Mouse (Mus musculus) granulocyte monocyte progenitor cell, adult 5-6 weeks (primary cell): ENCODE measurements at regions not wholly inside any gene's neighbourhood (a gene's known extent, or its start where the extent isn't known, plus 50 kb on each side); places are given as distances from the start of the nearest gene placed in this dataset.
"Not testable (repeated sequence)": the region's sequence is repeated elsewhere in the genome, so short reads cannot be mapped to it uniquely, and the experiment has no call there.

Experiments used
- ATAC-seq: replicated peaks from 2 replicates; pipeline ENCODE4 v1.8.0; 2016; ENCODE audit warnings: mild to moderate bottlenecking, moderate TSS enrichment, inconsistent platforms; ENCODE audit not compliant: poor library complexity, severe bottlenecking

DNA sequence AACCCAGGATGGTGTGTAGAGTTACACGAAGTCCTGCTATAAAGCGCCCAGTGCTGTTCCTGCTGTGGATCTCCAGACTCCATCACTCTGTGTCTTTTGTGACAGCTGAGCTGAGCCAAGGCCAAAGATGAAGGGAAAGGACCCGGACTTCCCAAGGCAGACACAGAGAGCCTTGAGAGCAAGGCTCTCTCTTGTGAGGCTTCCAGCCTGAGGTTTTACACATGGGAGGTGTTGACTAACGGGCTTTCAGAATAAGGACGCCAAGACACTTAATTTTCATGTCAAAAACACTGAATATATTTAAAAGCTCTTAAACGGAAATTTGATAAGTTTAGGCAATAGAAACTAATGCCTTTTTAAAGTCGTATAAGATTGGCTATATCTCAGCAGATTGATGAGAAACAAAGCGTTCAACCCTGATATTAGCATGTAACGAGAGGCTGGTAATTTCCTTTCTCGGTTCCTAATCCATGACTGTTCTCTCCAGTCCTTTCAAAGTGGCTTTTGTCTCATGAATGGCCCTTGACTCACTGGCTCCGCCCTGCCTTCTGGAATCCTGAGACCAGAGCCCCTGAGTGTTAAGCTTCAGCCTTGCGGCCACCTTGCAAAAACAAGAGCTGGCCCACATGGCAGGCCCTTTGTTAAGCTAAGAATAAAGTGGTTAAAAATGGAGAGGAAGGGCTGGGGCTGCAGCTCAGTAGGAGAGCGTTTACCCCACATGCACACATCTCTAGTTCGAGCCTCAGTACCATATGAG lies 145.8 kb downstream of the Nkx6-1 start:
- ATAC-seq, result no peak

DNA sequence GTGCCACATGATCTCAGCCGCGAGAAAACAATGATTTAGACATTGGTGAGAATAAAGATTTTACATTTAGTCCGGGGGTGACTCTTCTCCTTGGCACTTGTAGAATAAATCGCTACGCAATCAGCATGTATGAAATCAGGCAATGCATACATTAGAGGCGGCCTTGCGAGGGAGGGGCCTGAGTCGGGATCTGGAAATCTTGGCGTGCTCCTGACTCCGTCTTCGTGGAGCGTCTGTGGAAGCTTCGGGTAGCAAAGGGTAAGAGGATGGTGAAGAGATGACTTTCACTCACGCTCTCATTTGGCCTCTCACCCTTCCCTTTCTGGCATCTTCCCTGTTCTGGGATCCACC lies 167.1 kb downstream of the Nkx6-1 start:
- no peak for ATAC-seq

DNA sequence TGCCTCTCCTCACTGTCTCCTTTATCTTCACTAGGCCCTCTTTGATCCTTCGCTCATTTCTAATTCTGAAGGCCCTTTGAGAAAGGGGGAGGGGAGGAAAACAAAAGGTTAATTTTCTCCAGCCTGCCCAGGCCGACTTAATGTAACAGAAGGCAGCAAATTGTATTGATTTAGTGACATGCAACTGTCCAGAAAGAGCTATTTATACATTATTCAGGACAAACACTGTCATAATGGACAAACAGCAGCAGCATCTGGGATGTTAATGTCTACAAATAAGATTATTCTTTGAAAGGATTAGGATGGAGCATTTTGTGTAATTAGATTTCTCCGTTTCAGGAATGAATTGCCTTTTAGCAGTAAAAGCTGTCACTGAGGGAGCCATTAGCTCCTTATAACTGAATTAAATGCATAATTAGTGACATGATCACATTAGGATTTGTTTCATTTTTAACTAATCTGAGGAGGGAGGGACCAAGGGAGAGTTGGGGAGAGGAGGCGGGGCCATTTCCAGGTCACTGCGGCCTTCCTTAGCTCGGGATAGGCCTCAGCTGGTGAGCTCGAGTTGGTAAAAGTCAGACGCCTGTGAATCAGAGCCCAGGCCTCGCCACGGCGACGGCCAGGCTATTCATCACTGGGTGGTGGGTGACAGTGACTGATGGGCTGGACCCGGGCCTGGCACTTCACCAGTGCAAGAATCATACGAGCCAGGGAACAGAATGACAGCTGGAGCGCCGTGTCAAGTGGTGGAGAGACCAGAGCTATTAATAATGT lies 167.7 kb downstream of the Nkx6-1 start:
- no peak for ATAC-seq

DNA sequence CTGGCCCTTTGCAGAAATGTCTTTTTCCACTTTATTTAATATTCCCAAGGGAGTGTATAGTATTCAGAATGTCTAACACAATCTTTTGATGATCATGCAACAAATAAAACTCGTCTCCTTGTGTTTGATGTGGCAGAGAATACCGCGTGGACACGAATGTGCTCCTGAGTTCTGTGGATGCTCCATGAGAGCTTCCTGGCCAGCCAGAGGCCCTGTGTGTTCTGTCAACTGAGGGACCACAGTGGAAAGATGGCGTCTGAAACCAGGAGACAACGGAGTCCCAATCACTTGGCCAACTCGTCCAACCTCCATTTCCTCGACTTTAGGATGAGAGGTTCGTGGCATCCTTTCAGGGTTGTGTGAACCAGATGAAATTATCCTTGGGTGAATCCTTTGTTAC lies 168.6 kb downstream of the Nkx6-1 start:
- ATAC-seq, result no peak

DNA sequence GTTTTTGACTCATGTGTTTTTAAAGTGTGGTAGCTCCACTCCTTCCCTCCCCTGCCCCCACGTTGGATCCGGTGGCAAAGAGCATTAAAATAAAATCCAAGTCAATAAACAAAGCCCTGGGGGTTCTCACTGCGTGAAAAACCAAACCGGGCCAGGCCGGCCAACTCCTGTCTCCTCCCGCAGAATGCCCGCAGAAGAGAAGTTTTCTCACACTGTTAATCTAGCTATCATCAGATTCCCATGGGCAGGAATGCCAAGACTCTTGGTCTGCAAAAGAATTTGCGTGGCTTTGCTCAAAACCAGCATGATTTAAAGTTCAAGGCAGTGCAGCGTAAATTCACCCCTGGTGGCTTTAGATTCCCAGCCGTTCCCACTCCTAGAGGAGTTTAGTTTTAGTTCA lies 219.0 kb downstream of the Nkx6-1 start:
- no peak for ATAC-seq

DNA sequence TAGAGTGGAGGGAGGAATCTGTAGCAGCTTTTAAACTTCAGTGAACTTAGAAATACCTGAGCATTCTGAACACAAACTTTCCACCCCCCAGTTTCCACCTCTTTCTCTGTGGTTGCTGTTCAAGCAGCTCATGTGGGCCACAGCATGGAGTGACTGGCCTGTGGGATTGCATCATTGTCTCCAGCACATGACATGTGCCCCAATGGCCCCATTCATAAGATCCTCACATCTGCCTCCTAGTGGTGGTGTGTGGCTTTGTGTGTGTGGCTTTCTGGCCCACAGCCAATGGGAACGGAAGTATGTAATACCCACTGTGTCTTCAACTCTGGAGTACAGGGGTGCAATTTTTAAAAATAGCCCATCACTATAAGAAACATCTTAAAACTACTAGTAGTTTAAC lies 223.0 kb downstream of the Nkx6-1 start:
- peak; percentile 58 for ATAC-seq

DNA sequence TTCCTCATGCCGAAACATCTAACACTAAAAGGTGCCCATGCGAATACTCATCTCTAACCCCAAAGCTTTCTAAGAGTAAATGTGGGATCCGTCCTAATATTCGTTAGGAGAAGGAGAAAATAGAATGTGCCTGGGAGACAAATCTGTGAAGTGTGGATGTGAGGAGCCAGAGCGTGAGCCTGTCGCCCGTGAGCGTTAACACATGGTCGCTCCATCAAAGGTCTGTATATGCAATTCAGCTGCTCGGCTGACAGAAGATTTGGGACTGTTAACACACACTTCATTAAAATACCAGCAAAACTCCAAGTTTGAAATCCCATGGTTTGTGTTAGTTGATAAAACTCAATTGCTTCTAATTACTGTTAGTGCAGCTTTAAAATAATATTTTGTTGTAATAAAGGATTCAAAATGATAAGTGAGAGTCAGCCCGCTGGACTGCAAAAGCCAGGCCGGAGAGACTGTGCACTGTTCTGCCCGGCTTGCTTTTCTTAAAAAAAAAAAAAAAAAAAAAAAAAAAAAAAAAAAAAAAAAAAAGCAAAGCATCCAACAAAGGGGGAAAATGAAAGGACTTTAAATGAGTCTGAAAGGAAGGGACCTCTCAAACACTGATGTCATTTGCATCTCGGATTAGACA lies 227.0 kb downstream of the Nkx6-1 start:
- no peak for ATAC-seq

DNA sequence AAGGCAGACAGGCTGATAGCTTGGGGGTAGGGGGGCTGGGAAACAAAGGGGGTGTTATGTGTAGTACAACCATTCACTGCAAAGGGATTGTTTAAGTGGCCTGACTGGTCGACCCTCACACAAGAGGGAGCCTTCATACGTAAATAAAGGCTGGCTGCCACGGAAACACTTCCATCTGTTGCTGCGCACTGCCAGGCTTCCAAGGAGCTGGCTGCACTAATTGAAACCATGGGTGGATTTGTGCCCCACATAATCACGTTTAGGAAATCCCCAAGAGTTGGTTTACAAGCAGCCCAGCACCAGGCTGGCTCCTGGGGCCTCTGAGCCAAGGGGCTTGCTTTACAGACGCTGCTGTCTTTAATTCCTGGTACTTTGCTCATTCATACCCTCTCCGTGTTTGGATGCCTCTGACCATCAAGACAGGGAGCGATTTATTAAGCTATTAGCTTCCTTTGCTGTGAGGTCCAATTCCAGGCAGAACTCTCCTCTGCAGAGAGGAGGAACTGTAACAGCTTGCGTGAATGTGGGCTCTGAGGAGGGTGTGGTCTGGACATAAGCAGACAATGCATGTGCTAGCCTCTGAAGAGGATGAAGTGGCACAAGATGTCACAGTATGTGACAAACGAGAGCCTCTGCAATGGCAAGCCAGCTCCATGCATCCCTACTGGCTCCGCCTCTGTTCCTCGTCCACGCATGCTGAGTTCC lies 238.6 kb downstream of the Nkx6-1 start:
- ATAC-seq, result no peak

DNA sequence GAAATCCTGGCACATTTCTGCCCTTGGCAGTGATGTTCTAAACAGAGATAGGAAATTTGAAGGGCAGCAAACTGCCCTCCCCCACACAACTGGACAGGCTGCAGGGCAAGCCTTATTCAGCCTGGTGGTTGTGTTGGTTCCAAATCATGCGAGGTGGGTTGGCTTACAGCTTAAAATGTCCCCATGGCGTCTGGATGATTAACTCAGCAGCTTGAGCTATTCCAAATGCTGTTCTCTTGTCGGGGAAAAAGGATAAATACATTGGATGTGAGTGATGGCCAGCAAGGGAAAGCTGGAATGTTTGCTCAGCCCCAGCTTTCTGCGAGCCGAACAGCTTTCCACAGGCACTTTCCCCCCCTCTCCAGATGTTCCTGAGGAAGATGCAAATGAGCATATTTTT lies 280.5 kb downstream of the Nkx6-1 start:
- ATAC-seq, result no peak

DNA sequence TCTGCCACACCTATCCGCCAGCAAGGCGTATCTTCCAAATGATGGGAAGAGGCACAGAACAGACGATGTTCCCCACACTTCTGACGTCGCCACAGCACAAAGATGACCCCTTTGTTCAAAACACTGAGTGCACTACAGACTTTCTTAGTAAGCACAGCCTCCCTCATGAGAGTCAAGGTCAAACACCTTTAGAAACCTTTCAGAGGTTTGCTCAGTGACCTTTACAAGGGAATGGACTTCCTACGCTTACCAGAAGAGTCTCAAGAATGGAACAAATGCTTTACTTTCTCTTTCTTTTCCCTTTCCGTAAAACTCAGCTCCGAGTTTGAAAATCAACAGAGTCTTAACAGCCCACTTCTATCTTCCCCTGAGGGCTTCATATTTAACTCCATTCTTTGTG lies 283.4 kb downstream of the Nkx6-1 start:
- ATAC-seq, result no peak

DNA sequence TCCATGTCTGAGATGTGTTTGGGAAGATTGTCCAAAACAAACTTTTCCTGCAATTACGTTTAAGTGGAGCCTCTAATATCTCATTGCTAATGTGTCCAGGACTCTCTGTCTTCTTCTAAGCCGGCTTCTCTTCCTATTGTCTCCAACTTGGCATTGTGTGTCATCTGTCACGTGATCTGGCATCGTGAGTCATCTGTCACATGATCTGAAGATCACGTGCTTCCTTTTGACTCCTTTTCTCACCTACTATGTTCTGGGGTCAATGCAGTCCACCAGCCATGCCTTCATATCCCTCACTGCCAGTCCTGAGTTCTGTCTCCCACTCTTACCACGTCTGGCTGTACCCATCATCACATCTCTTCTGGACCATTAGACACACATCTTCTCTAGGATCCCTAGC lies 288.1 kb downstream of the Nkx6-1 start:
- ATAC-seq, result no peak

DNA sequence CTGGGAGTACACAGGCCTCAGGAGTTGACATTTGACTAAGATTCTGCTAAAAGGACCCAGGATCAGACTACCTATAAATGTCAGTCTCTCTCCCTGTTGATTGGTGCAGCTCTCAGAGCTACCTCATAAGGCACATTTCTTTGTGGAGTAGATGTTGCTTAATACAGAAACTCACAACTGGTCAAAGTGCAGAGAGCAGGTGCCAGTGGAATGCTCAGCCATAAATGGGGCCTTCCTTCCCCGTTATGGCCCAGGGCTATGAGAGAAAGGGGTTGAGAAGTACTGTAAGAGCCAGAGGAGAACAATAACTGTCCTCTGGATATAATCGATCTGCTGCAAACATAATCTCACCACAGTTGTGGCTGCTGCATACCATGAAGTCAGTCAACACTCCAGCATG lies 290.7 kb downstream of the Nkx6-1 start:
- ATAC-seq, result no peak

DNA sequence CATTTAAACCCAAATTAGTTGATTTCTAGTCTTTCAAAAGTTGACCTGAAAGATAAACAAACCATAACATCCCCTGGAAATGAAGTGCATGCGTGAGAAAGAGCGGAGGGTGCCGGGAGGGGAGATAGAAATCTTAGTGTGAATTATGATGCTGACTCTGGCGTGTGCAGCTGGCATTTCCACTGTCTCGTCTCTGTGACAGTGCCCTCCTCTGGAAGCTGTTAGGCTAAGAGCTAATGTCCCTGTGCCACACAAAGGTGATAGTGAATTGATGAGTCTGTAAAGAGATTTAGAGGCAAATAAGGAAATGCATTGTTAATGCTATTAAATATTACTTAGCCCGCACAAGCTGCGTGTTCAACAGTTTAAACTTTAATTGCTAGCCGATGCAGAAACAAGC lies 292.6 kb downstream of the Nkx6-1 start:
- no peak for ATAC-seq

DNA sequence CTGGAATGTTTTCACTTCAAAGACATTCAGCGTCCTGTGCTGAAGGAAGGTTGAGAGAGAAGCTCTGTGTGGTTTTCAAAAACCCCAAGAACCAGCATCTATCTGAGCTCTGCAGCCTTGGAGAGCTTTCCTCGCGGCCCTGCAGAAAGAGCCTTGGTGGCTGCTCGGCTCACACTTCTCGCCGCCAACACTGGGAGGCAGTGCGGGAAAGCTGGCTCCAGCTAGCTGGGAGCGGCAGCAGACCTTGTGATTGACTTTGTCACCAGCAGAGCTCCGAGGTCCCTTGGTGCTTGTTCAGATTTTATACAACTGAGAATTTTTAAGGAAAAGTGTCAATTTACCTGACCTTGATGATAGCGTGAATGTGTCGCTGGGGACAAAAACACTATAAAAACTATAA lies 299.4 kb downstream of the Nkx6-1 start:
- no peak for ATAC-seq

DNA sequence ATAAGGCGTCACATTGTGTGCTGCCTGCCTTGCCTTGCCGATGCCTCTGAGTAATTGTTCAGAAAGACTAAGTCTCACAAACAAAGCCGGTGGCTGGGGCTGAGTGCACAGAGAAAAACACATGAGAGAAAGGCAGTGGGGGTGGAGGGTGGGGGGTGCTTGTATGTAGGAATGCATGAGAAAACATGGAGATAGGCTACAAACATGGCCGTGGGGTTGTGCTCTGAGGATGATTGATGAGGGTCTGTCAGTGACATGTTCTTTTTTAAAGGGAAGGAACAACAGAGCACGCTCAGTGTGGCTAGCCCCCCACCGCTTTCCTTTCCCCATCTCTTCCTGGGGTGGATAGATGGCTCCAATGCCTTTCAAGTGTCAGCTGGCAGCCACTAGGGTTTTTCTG lies 304.8 kb downstream of the Nkx6-1 start:
- no peak for ATAC-seq

DNA sequence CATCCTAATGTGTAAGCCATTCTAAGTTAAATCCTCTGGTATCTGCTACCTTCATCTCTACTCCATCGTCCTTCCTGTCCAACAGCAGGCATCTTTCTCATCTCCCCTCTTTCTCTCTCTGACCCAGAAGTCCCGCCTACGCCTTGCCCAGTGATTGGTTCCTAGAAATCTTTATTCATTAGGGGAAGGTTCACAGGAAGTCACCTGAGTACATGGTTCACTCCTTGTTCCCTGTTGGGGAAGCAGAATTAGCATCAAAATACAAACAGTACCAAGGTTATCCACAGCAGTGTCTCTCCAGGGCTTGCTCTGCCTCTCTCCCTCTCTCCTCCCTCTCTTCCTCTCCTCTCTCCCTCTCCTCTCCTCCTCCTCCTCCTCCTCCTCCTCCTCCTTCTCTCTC lies 319.4 kb downstream of the Nkx6-1 start:
- no peak for ATAC-seq

DNA sequence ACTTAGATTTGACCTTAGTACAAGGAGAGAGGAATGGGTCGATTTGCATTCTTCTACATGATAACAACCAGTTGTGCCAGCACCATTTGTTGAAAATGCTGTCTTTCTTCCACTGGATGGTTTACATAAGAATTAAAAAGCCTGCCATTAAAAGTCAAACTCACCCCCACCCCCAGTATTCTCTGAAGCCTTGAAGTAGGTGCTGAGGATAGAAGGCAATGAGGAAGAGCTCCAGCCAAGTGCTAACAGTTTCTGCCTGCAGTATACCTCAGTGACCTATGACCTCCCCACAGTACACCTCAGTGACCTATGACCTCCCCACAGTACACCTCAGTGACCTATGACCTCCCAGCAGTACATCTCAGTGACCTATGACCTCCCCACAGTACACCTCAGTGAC lies 328.4 kb downstream of the Nkx6-1 start:
- not testable (repeated sequence) for ATAC-seq

DNA sequence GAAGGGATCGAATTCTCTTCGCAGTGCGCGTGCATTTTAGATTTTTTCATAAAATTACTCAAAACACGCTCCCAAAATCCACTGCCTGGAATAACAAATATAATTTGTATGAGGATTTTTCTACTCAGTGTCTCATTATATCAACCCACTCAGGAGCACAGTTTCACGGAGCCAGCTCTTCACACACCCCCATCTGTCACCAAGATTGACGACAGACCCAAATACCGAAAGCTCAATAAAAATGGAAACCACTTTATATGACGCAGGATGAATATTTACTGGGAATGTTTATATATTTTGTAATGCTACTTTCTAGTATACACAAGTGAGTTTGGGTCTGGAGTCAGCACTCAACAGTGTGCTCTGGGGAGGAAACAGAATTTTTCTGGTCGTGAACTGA lies 333.0 kb downstream of the Nkx6-1 start:
- ATAC-seq, result no peak

DNA sequence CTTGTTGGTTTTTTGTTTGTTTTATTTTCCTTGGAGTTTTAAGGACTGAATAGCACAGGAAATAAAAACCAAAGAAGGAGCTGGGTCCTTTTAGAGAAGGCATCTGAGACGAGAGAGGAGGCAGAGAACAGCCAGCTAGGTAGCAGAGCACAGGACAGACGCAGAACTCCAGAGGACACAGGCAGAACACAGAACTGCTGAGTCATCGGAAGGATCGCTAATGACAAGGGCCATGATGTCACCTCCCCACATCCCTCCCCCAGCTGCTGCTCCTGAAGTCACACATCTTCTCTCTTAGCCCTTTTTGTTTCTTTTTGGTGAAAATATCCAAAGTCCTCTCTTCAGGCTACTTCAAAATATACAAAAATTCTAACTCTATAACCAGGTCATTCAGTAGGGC lies 338.7 kb downstream of the Nkx6-1 start:
- ATAC-seq, result no peak

DNA sequence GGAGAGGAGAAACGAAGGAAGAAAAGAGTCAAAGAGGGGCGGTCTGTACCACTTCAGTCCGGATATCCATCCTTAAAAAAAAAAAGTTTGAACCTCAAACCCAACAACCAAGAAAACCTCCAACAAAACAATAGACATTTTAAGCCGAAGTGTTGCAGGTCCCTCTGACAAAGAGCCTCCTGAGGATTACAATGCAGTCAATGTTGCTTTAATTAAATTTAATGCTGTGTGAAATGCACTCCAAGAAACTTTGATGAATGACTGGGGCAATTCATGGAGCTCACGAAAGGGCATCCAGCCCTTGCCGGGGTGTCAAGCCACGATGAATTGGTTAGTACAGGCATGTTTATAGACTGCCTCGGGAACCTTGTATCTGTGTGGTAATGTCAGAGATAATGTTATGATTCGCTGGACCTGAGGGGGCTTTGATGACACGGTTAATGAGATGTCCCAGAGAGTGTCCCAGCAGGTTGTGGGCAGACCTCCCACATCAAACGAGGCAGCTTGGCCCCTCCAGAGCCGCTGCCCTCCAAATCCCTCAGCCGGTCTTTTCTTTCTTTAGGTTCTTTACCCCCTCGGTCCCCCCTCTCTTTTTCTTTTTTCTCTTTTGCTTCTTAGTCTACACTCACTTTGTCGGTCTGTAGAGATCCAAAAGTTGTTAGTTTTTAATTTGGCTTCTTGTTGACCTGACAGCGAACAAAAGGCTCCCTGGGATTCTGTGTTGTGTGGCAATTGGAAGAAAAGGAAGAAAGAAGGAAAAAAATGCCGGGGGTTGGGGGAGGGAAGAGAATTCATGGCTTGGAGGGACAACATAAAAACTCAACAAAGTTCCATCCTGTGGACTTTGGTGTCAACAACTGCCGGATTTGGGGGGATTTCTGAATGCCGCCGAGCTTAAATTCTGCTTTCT lies 341.5 kb downstream of the Nkx6-1 start:
- no peak for ATAC-seq
